Mouse (Mus musculus) CD4-positive, CD25-positive, alpha-beta regulatory T cell, adult 2 months (primary cell): ENCODE data around the gene Anp32b.

Source experiments
- DNase-seq: peaks from one replicate; pipeline ENCODE4 v3.0.0-alpha.2; 2012; ENCODE audit warnings: low read depth, low spot score

The Anp32b gene

DNA sequence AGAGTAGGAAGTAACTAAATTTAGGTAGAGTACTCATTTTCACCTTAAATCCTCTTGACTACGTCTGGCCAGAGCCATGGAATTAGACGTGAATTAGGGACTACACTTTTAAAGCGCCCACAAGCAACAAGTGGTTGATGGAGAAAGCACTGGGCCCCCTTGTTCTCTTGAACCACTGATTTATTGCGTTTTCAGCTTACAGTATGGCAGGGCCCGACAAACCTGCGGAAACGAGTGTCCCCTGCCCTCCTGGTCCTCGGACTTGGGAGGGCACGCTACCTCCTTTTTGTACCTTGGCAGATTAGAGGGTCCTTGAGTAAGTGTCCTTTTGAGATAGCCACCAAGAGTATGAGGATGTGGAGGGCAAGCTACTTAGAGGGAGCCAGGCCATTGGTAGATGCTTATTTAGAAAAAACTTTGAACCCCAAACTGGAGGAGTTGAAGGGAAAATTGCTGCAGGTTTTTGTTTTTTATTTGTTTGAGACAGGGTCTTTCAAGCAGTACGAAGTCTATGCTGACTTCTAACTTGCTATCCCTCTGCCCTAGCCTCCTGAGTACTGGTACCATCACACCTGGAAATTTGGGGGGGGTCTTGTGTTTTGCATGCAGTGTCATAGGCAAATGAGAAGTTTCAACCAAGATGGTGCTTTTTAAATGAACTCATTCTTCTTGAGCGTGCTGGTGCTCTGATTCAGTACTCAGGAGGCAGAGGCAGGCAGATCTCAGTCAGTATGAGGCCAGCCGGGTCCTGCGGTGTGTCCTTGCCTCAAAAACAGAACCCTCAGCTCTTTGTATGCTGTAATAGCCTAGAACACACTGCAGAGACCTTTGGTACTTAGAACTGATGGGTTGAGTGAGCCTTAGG is 2.4 kb downstream of the Anp32b start:
- peak; percentile 27 for DNase-seq

- peak; percentile 58 for DNase-seq
Observed at GRCm38 (mm10) chr4:46454097-46454864, 3.6 kb downstream of the Anp32b start.

DNA sequence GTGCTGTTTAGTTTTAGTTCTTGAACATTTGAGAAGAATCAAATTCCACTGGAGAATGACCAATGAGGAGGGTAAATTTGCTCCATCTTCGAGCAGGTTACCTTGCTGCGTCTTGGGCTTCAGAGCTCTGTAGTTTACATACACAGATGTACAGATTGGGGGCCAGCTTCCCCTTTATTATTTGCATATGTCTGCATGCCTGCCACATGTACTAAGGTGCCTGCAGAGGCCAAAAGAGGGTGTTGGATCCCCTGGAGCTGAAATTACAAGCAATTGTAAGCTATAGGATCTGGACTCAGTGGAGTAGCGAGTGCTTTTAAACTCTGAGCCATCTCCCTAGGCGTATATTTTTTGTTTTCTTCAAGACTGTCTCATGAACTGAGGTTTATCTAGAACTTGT is 6.1 kb downstream of the Anp32b start:
- DNase-seq: no peak

- no peak for DNase-seq
Observed at GRCm38 (mm10) chr4:46457186-46457585, 6.5 kb downstream of the Anp32b start.

DNA sequence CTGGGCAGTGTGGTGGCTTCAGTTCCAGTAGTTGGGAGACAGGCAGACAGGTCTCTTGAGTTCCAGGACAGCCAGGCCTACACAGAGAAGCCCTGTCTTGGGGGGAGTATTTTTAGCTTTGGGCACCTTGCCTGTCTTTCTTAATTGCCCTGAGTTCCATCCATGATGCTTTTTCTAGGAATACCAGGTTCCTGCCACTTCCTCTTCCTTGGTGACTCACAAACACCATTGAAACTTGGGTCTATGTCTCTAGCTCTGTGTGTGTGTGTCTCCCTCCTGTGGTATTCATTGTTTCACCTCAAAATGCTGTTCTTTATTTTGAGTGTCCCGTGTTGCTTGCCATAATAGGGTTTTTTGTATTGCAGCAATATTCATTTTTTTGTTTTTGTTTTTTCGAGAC is 7.7 kb downstream of the Anp32b start:
- peak; percentile 27 for DNase-seq

GRCm38 (mm10) chr4:46463130-46463830 is 12.6 kb downstream of the Anp32b start:
- DNase-seq: peak; percentile 71

GRCm38 (mm10) chr4:46465740-46466139 is 15.0 kb downstream of the Anp32b start:
- DNase-seq: peak; percentile 52

DNA sequence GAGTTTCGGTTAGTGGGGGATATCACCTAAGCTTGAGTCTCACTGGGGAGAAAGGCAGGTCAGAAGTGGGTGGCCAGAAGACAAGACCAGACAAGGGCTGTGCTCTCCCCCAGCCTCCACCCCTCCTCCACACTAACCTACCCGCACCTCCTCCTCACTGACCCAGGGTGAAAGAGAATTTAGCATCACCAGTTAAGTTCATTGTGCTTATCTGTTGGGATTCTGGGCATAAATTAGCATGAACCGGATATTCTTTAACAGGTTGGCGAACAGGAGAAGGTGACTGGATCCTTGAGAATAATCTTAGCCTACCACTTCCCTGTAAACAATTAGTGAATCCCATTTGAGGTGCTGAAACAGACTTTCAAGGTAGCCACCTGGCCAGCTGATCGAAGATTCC is 24.4 kb downstream of the Anp32b start:
- no peak for DNase-seq

- peak; percentile 64 for DNase-seq
Observed at GRCm38 (mm10) chr4:46479081-46479480, 28.4 kb downstream of the Anp32b start.

DNA sequence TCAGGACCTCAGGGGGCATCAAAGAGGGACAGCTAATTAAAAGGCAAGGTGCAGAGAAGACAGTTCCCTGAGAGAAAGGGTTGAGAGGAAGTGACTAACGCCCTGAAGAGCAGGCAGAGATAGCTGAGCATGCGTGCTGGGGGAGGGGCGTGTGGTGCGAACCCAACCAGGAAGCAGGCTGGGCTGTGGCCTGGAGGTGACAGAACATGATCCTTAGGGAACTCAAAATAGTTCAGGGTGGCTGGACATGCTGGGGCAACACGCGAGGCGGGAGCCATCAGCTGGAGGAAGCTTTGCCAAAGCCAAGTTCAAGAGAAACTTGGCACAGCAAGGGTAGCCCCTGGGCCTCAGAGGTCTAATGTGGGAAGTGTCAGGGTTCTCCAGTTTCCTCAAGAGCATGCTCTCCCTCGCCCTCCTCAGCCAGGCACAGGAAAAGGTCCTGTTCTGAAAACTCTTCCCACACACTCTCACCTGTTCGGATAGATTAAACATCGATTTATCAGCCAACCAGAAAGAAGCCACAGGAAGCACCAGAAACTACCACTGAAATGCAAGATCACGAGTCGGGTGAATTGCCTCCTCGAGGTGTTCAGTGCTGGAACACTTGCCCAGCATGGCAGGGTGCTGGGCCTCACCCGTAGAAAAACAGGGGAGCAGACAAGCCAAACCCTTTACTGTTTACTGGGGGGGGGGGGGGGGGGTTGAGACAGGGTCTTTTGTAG is 35.2 kb downstream of the Anp32b start:
- DNase-seq: peak; percentile 92

DNA sequence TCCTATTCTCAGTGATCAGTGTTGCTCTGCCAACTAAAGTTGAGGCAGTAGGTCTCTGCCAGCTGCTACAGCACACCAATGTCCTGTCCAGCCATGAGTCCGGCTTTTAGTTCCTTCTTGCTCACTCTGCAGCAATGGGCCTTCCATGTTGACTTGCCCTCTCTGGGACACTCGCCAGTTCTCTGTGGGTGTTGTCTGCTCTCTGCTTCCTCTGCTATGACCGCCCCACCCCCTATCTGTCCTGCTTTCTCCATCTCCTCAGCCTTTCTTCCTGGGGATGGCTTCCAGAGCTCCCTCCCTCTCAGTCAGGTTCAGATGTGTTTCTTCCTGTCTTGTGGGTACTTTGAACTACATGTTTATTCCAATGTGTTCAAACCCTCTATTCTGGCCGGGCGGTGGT is 36.6 kb downstream of the Anp32b start:
- DNase-seq: no peak

- DNase-seq: peak; percentile 98
Observed at GRCm38 (mm10) chr4:46489028-46489925, 38.6 kb downstream of the Anp32b start, which contains the start of gene Nans. Gene Nans, plus strand, starts transcription at chr4:46489248.

- DNase-seq: no peak
Observed at GRCm38 (mm10) chr4:46493071-46493470, 42.4 kb downstream of the Anp32b start.

- DNase-seq: no peak
Observed at GRCm38 (mm10) chr4:46495543-46495942, 44.8 kb downstream of the Anp32b start.

DNA sequence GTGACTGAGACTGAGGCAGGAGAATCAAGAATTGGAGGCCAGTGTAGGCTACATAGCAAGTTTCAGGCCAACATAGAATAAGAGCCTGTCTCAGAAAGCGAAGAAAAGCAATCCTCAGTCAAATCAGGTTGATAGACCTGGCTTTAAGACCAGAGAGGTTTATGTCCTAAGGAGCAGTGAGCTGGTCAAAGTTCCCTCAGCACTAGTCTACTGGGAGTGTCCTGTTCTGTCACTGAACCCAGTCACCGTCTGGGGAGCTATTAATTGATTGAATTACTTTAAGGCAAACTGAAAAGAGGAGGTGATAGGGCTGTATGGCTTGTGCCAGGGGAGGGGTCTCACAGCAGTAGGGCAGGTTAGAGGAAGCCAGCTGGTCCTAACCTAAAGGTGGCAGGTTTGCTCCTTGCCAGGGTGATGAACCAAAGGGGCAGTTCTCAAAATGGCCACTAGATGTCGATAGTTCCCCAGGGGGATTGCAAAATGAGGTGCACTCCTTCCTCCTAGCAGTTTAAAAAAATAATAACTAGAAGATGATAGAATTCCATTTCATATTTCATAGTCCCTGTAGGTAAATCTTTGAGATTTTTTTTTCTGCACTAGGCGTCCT is 46.7 kb downstream of the Anp32b start:
- peak; percentile 90 for DNase-seq

GRCm38 (mm10) chr4:46498511-46498910 is 47.8 kb downstream of the Anp32b start:
- no peak for DNase-seq

DNA sequence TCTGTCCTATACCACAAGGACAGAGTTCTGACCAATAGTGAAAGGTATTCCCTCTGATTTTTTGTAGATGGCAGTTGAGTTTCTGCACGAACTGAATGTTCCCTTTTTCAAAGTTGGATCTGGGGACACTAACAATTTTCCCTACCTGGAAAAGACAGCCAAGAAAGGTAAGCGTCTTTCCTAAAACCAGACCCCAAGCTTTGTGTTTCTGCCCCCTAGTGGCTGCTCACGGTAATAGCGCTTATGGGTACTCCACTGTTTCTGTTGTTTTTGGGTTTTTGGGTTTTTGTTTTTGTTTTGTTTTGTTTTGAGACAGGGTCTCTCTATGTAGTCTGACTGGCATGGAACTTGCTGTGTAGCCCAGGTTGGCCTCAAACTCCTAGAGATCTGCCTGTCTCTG is 48.3 kb downstream of the Anp32b start:
- DNase-seq: peak; percentile 73

- no peak for DNase-seq
Observed at GRCm38 (mm10) chr4:46502606-46503502, 52.2 kb downstream of the Anp32b start.

DNA sequence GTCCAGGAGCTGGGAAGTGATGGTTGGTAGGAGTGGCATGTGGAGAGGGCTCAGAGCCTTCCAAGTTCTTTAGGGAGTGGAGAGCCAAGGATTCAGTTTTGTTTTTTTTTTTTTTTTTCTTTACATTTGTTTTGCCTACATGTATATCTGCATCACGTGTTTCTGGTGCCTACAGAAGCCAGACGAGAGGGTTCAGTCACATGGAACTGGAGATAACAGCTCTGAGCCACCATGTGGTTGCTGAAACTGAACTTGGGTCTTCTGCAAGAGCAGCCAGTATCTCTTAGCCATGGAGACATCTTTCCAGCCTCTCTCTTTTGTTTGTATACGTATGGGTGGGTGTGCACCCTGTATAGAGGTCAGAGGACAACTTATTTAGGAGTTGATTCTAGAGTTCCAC is 53.2 kb downstream of the Anp32b start:
- DNase-seq: no peak
